Mouse (Mus musculus) liver, adult 2 months (tissue): ENCODE results near the gene Uxs1.

Experiments used
- CTCF ChIP-seq: fragments of 200-500 bp; IDR thresholded peaks from 2 replicates; pipeline ENCODE4 v1.5.1; 2011; ENCODE audit warnings: low read depth, low read length, control low read depth
- POLR2A ChIP-seq: fragments of 200-500 bp; IDR thresholded peaks from 2 replicates; pipeline ENCODE4 v1.6.1; 2011; ENCODE audit warnings: low read length, control low read depth; ENCODE audit not compliant: insufficient read depth; ENCODE audit errors: extremely low read depth

GRCm38 (mm10) chr1:43764481-43764880, 63.1 kb downstream of the Uxs1 start:
- no peak for TF ChIP-seq CTCF
- TF ChIP-seq POLR2A, result no peak
